Mouse (Mus musculus): Measurements from ENCODE around the gene Krt26. TPM values are rescaled to one million over a fixed set of nuclear protein-coding genes. Genes with fewer than 3 reads are reported as not detected.

Gene Krt26
- not detected in 2 replicates for total RNA-seq (2015)
- not detected in 2 replicates for total RNA-seq (2017)

DNA sequence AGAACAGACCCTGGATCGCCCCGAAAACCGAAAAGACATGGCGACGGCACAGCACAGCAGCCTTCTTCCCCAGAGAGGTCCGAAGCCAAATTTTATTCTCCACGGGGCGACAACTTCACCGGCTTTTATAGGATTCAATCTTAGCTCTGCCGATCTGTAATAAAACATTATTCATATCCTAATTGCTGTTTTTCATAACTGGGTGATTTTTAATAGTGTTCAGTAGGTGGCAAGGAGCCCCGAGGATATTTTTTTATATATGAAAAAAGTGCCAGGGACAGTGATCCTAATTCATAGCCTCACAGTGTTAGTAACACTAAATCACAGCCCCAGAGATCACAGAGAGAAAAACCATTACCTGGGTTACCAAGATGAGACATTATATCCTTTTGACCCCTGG is at the start of gene Krt26:
Gene Krt26, minus strand, starts transcription at position 101 of the 400 bp plus-strand sequence.
- no peak for ATAC-seq (ENCODE audit: poor library complexity, severe bottlenecking)

DNA sequence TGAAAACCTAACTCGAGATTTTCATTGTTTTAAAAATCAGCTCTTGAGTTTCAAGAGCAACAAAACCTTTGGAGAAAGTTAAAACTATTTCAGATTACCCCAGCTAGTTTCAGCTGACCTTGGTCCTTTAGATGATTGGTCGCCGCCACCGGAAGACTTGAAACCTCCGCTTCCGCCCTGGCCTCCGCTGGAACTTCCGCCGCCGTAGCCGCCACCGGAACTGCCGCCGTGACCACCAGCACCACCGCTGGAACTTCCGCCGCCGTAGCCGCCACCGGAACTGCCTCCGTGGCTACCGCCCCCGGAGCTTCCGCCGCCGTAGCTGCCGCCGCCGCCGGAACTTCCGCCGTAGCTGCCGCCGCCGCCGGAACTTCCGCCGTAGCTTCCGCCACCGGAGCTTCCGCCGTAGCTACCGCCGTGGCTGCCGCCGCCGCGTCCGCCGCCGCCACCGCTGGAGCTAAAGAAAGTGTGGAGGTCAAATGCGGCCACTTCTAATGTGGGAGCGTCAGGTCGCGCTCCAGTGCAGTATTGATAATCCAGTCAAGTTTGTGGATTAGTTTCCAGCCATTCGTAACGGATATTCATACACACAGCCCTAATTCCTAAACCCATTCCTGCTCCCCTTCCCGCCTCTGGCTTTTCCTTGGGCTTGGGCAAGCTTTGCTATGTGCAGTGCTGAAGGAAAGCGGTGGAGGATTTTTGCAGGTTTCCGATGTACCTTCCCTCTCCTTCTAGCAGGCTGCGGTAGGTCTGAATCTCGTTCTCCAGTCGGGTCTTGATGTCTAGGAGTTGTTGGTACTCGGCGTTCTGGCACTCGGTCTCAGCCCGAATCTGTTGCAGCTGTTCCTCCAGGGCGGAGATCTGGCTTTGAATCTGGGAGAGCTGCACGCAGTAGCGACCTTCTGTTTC is 48.3 kb upstream of the Krt26 start:
- peak; percentile 99 for ATAC-seq (ENCODE audit: poor library complexity, severe bottlenecking)

DNA sequence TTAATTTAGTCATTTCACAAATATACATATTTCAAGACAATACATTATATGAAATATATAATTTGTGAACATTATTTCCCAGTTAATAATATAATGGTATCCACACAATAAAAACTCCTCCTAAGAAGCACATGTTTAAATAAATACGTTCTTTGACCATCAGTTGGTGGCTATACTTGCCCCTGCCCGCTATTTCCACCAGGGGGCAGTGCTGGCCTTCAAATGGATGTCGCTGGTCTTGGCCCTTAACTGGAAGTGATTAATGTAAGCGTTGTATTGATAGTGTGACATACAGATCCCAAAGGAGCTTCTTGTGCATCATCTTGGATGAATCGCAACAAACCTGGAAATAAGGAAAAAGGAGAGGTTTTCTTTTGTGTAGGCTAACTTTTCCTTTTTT is 41.8 kb upstream of the Krt26 start:
- peak; percentile 79 for ATAC-seq (ENCODE audit: poor library complexity, severe bottlenecking)

DNA sequence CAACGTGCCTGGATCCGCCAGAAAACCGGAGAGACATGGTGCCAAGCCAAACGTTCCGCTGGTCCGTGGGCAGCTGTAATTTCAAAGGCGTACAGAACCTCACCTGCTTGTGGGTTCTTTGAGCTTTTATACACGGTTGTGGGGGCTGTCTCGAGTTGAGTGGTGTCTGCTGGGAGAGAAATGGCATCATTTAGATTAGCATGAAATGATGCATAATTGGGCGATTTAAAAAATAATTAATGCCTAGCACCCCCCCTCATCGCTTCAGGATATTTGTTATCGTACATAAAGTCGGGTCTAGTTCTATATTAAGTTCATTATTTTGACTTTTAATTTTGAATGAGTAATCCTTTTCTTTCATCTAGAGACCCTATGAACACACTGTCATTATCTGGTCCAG is 37.0 kb upstream of the Krt26 start, which contains the start of gene Krt28:
Gene Krt28, minus strand, starts transcription at position 101 of the 400 bp plus-strand sequence.
- no peak for ATAC-seq (ENCODE audit: poor library complexity, severe bottlenecking)

DNA sequence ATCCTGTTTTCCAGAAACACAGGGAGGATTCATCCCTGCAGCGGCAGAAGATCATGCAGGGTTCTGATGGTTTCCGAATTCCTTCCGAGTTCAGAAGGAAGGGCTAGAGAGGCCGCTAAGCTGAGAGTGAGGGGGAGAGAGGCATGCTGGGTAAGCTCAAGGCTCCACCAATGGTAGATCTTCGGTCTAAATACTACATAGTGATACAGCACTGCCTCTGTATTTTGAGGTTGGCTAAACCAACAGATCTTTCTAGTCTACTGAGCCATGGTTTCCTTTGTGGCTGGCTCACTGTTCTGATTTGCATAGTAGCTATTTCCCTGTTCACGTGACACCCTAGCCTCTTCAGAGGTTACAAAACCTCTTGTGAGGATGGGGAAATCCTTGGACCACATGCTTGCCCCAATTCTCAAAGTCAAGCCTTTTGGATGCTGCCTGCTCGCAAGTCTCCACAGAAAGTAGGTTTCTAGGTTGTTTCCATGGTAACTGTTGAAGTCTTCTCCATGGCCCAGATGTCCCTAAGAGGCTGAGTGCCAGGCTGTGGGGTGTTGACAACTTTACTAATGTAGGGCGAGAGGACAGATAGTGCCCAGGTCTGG is 32.2 kb upstream of the Krt26 start:
- ATAC-seq (ENCODE audit: poor library complexity, severe bottlenecking), result peak; percentile 33; the same call in 1 of the 2 replicates

DNA sequence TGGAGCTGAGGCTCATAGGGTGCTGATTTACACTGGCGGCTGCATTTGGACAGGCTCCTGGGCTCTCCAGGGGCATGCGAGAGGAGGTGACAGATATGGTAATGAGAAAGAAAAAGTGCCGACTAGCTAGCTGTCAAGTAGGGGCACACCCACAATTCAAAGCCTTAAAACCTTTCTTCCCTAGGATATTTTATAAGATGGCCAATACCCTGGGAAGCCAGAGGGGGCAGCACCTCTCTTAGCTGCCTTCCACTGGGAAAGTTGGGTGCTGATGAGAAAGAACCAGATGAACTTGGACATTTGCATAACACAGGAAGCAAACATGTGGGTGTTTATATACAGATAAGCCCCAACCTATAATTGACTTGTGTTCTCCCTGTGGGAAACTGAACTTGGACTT is 31.5 kb upstream of the Krt26 start:
- no peak for ATAC-seq (ENCODE audit: poor library complexity, severe bottlenecking)

DNA sequence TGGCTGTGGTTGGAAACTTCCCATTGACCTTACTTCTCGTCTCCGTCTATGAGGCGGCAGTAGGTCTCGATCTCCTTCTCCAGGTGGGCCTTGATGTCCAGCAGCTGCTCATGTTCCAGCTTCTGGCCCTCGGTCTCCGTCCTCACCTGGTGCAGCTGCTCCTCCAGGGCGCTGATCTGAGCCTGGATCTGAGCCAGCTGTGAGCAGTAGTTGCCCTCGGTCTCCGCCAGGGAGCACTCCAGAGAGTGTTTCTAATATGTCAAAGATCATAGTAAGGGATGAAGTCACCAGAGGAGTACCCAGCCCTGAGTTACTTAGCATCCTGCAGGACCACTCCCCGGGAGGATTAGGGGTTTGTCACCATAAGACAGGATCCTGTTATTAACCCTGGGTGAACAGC is 29.0 kb upstream of the Krt26 start:
- no peak for ATAC-seq (ENCODE audit: poor library complexity, severe bottlenecking)

DNA sequence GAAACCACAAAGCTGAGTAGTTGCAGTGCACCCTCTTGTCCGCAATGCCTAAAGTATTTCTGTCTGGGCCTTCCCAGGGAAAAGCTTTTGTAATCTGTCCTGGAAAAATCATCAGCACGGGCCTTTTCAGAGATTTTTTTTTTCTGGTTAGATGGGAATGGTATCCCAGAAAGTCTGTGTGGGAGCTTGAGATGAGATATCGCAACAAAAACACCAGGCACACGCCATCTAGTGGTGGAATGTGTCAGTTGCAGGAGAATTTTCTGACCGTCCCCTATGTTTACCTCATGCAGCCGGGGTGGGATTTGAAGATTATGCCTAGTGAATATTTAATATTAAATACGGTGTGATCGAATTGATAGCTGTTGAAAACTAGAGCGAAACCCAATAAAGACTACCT is 26.6 kb upstream of the Krt26 start:
- no peak for ATAC-seq (ENCODE audit: poor library complexity, severe bottlenecking)

DNA sequence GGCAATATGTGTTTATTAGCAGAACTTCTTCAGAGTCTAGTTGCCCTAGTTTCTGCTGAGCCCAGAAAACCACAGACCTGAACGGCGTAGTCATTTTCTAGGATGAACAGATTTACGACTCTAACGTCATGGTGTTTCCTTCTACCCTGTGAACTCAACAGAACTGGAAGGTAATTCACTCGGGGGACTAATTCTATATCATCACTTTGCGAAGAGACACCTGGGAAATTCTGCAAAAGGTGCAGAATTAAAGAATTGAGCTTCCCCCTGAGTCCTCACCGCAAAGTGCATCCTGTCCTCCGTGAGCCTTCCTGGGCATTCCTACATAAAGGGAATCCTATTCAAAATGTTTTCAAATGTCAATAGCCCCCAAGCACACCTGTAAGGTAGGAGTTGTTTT is 23.7 kb upstream of the Krt26 start:
- ATAC-seq (ENCODE audit: poor library complexity, severe bottlenecking), result no peak

DNA sequence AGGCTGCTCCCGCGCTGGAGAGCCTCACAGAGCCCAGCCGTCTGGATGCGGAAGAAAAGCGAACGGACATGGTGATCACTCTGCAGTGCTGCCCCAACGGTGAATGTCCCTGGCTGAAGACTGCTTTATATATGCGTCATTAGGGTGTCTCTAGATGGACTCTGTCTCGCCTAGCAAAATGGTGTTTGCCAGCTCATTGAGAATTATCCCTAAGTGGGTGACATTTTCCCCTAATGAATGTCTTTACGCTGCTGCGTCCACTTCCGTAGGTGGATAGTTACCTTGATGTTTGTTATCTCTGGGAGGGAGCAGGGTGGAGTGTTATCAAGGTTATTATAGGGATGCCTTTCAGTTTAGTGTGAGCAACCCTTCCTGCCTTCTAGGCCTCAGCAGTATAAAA is 13.2 kb upstream of the Krt26 start, which contains the start of gene Krt27:
Gene Krt27, minus strand, starts transcription at position 101 of the 400 bp plus-strand sequence.
- ATAC-seq (ENCODE audit: poor library complexity, severe bottlenecking), result no peak

DNA sequence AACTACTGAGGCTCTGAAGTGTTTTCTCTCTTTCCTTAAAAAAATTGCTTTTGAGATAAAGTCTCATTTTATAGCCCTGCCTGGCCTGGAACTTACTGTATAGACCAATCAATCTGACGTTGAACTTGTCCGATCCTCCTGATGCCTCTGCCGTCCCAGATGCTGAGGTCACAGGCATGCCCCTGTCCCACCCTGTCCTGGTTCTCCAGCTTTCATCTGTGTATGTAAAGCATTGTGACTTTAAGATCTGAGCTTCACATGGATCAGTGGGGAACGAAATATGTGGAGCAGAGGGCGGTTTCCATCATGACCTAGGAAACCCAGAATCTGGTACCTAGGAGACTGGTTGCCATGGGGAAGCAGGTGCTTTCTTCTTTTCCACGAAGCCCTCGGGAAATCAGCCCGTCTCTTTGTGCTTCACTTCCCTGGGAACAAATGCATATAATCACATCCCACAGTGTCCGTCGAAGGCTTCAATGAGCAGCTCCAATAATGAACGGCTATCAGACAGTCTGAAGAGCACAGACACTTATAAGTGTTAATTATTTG is 1.6 kb upstream of the Krt26 start:
- ATAC-seq (ENCODE audit: poor library complexity, severe bottlenecking), result no peak

DNA sequence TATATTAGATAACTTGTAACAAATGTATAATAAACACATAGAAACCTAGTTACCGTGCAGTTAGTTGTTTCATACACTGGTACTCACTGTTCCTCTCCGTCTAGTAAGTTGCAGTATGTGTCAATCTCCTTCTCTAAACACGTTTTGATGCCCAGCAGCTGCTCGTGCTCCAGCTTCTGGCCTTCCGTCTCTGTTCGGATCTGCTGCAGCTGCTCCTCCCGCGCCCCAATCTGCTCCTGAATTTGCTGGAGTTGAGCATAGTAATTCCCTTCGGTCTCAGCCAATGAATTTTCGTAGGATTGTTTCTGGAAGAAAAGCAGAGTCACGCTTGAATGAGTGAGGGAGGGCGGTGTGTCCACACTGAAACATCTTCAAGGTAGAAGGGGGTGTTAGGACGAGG is 4.3 kb downstream of the Krt26 start:
- ATAC-seq (ENCODE audit: poor library complexity, severe bottlenecking), result no peak

DNA sequence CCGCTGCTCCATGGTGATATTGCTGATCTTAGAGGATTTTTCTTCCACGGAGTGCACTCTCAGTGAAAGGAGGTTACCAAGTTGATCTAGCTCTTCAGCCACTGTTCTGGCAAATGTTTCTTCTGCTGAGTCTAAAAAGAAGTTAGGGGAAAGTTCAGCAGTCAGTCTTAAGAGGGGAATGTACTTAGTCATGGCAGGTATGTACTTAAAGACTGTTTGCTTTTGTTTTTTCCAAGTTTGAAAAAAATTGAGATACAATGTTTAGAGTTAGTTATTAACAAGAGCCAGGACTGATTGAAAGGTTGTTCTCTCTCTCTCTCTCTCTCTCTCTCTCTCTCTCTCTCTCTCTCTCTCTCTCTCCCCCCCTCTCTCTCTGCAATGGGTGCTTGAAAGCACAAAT is 8.1 kb downstream of the Krt26 start:
- no peak for ATAC-seq (ENCODE audit: poor library complexity, severe bottlenecking)

DNA sequence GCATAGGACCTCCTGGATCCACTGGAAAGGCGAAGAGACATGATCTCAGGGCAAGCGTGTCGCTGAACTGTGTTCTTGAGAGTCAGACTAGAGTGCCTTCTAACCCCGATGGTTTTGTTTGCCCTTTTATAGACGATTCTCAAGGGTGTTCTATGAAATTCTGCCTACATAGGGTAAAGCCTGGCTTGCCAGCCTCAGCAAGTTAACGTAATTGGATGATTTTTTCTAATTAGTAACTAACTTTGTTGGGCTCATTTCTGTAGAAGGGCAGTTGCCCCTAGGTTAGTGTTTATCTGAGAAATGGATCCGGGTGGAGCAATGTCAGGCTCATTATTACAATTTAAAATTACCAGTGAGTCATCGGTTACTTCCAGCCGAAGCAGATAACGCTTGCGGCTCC is 14.9 kb downstream of the Krt26 start, which contains the start of gene Krt25:
Gene Krt25, minus strand, starts transcription at position 101 of the 400 bp plus-strand sequence.
- ATAC-seq (ENCODE audit: poor library complexity, severe bottlenecking), result no peak

DNA sequence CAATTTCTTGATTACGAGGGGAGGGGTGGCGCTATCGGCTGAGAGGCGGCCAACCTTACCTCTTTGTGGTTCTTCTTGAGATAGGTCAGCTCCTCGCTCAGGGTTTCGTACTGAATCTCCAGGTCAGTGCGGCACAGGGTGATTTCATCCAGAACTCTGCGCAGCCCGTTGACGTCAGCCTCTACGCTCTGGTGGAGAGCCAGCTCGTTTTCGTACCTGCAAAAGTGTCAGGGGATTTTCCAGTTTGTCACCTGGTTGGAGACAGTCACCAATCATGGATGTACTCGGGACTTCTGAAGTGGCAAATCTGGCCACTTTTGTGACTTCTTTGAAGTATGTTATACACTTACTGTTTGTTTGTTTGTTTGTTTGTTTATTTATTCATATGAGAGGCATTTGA is 16.7 kb downstream of the Krt26 start:
- no peak for ATAC-seq (ENCODE audit: poor library complexity, severe bottlenecking)

DNA sequence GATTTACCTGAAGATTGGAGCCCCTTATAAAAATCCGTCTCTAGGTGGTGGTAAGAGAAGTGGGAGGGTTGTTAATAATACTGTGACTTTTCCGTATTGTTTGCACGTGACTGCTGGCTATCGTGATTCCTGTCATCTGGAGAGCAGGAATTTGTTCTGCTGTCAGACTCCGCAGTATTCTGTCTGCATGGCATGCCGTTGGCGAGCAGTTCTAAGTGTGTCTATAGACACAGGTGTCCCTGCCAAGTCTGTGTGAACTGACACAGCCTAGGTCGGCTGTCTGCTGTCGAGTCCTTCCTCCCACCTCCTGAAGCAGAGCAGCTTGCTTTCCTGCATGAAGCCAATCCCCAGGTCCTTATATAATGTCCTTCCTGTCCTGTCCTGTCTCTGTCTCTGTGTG is 18.6 kb downstream of the Krt26 start:
- ATAC-seq (ENCODE audit: poor library complexity, severe bottlenecking), result no peak

DNA sequence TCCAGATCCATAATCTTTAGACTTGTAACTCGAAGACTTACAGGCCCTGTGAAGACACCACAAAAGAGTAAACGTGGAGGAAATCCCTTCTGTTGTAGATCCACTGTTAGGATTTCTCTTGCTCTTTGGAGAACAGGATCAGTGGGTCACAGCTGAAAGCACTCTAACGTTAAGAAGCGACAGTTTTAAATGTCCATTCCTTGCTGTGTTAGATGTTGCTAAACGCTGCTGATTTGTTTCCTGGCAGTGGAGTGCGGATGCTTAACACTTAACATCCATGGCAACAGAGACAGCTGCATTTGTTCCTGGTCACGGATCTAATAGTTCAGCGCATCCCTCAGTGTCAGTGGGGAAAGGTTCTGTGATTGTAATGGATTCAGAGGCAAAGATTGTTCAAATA is 21.2 kb downstream of the Krt26 start:
- ATAC-seq (ENCODE audit: poor library complexity, severe bottlenecking), result no peak

DNA sequence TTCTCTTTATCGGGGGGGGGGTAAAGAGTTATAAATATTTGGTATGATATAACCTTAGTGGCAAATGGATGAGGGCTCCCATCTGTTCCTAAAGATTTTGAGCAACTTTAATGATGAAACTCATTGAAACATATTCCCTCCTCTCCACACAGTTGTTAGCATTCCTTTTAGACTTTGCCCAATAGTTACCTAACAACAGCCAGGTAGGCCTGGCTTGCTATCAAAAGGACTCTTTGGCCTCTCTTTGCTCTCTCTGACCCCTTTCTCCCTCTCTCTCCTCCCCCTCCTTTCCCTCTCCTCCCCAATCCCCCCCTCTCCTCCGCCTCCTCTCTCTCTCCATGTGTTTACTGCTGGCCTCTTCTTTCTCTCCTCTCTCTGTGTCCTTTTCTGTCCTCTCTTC is 23.2 kb downstream of the Krt26 start:
- ATAC-seq (ENCODE audit: poor library complexity, severe bottlenecking), result no peak

DNA sequence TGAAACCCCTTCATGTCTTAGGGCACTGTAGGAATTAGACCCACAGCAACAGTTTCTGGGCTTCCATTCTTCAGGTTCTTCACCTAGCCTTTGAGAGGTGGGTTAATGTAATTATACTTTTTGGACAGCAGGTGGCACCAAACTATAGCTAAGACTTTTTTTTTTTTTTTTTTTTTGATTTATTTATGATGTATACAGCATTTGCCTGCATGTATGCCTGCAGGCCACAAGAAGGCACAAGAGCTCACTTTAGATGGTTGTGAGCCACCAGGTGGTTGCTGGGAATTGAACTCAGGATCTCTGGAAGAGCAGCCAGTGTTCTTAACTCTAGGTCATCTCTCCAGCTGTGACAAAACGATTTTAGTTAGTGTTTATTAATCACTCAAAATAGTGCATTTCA is 26.9 kb downstream of the Krt26 start:
- no peak for ATAC-seq (ENCODE audit: poor library complexity, severe bottlenecking)

DNA sequence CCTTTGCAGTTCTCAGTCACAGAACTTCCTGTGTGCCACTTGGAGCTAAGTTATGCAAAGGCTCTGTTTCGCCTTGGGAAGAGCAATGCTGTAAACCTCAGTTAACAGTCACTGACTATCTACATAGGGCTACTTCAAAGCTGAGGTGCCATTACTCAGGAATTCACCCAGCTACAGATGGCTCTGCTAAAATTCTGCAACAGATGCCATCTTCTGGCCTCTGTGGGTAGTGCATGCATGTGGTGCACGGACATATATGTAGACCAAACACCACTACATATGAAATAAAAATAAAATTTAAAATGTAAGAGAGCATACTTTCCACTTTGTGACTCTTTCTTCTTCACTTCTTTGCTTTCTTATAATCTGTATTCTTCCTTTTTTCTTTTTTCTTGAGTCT is 30.2 kb downstream of the Krt26 start:
- ATAC-seq (ENCODE audit: poor library complexity, severe bottlenecking), result no peak; the same call in 1 of the 2 replicates

DNA sequence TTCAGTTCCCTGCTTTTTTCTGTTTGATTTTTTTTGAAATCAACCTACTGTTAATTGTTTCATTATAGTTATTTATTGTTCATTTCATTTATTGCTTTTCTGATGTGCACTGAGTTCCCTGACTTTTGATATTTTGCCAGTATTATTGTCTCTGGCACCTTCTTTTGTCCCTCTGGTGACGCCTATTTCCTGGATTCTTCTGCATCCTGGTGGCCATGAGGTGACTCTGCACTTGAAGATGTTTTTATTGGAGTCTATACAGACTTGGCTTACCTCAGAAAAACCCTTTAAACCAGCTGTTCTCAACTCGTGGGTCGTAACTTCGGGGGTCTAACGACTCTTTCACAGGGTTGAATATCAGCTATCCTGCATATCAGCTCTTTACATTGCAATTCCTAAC is 42.7 kb downstream of the Krt26 start:
- no peak for ATAC-seq (ENCODE audit: poor library complexity, severe bottlenecking)

DNA sequence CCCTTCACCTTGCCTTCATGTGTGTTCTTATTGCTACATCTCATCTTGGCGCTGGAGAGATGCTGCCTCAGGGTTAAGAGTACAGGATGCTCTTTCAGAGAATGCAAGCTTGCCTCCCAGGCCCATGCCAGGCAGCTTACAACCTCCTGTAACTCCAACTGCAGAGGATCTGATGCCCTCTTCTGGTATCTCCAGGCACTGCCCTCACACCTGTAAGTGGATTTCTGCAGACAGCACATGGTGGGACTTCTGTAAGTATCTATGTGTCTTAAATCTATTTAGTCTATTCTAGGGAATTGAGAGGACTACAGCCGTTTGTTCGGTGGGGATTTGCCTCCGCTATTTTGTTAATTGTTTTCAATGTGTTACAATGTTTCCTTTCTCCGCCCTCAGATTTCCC is 44.9 kb downstream of the Krt26 start:
- no peak for ATAC-seq (ENCODE audit: poor library complexity, severe bottlenecking)

Measured in megakaryocyte, adult 5-6 weeks (primary cell).